Mouse (Mus musculus): ENCODE results near the gene Gtsf1l.

DNA sequence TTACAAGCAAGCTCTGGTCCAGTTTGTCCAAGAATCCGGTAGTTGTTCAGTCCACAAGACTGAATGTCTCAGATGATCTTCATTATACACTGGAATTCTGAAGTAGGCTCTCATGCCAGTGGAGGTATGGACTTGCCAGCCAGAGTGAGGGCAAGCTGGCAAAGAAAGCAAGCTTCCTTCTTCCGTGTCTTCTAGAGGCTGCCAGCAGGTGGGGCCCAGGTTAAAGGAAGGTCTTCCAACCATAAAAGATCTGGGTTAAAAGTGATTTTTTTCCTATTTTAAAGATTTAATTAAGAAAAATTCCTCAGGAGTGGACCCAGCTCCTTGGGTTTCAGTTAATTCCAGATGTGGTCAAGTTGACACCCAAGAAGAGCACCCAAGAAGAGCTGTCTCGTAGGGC is 17.4 kb downstream of the Gtsf1l start:
- no peak for TF ChIP-seq POLR2A (IDR thresholded peaks at IDR 0.05; ENCODE audit: insufficient read depth, low read depth, low read length)
- TF ChIP-seq CTCF (IDR thresholded peaks at IDR 0.05; ENCODE audit: insufficient read depth, low read depth, low read length), result no peak
